In genomic region chr19:32348955-32349654, GRCm38 (mm10) we compare ENCODE assay signal across 10 mouse cellular contexts. TPM values are rescaled to one million over a fixed set of nuclear protein-coding genes. Genes with fewer than 3 reads are reported as not detected.
DNase-seq lines count a peak whose midpoint lies in the region; ATAC-seq and TF ChIP-seq lines count a peak whose summit lies in the region.
"Had no signal": no experiment of that assay in that cellular context is flagged by ENCODE, and none has a peak within 500 bp of the region (broad histone marks: within the 10 kb centered on the region; RNA-seq: fewer than 3 reads in every experiment).

No protein-coding gene starts in this region.

- H3K36me3 ChIP-seq in heart, postnatal 0 days (replicated peaks; ENCODE audit: control insufficient read depth, insufficient read depth, low read length): no peaks in the 10 kb centered on the region

- peak; percentile 38 to 44 for DNase-seq in heart, adult 18-20 months
- DNase-seq in heart, adult 8-10 months (ENCODE audit: low spot score): no peak
- DNase-seq in ZHBTc4 (ENCODE audit: low read depth, low spot score): peak; percentile 15
- DNase-seq in heart, postnatal 0 days (ENCODE audit: low spot score): peak; percentile 65
- DNase-seq in lung, postnatal 25 days (ENCODE audit: low spot score): peak; percentile 63
- no peak for DNase-seq in gastrocnemius, postnatal 36 days
- no peak for DNase-seq in natural killer cell, adult 2 months (ENCODE audit: low spot score in 2 of 2)
- DNase-seq: cerebellum, adult 11 months had no signal

- 0 out of 2 replicates have a peak, but pooled peaks have one; percentile 61 for TF ChIP-seq EP300 in heart, postnatal 0 days (IDR thresholded peaks at IDR 0.05; ENCODE audit: low read depth)

- no peaks in the 10 kb centered on the region for H3K9me3 ChIP-seq in heart, postnatal 0 days (replicated peaks; ENCODE audit: control insufficient read depth, low read length)
- H3K9me3 ChIP-seq: hindbrain, embryonic 12.5 days had no signal

- no peak overlapping the region for H3K9ac ChIP-seq in heart, postnatal 0 days (replicated peaks; ENCODE audit: low read depth, low read length)
- H3K9ac ChIP-seq: hindbrain, embryonic 12.5 days had no signal

- H3K4me3 ChIP-seq in heart, postnatal 0 days (ENCODE audit: low read depth, low read length): no peak overlapping the region
- H3K4me3 ChIP-seq: hindbrain, embryonic 12.5 days had no signal

- peak overlapping the region; percentile 6; the same call in 1 of the 2 replicates for H3K4me2 ChIP-seq in heart, postnatal 0 days (ENCODE audit: low read depth, low read length)
- H3K4me2 ChIP-seq: hindbrain, embryonic 12.5 days had no signal

- ATAC-seq in heart, postnatal 0 days (ENCODE audit: insufficient read depth, low read depth): peak; percentile 46; the same call in 1 of the 2 replicates
- no peak for ATAC-seq in CD4-positive, CD25-positive, alpha-beta regulatory T cell, adult 4 months

- peak overlapping the region; percentile 84 for H3K27ac ChIP-seq in heart, postnatal 0 days (ENCODE audit: low read depth)
- H3K27ac ChIP-seq: hindbrain, embryonic 12.5 days had no signal

- WGBS in heart, postnatal 0 days: 29% methylated on average over 7 of the region's 7 CpGs

- H3K27me3 ChIP-seq in heart, postnatal 0 days (ENCODE audit: control insufficient read depth, insufficient read depth, low read length): no peaks in the 10 kb centered on the region
- H3K27me3 ChIP-seq: hindbrain, embryonic 12.5 days had no signal

- intact Hi-C loops in gastrocnemius, postnatal 36 days (cut with DNase I): no loop called here

- peaks cover 49% of the 10 kb centered on the region for H3K4me1 ChIP-seq in heart, postnatal 0 days (ENCODE audit: control insufficient read depth, insufficient read depth)

- peak; percentile 39 for TF ChIP-seq CTCF in heart, postnatal 0 days (IDR thresholded peaks at IDR 0.05; ENCODE audit: low read depth)

RNA-seq across cellular contexts. Expression of gene Sgms1, which starts 40.4 kb away (rescaled TPM):
- total RNA-seq in heart, adult 18-20 months (2021): 10 to 100 TPM; 55.3 to 63.9 TPM
- 10 to 100 TPM; 48.4 to 62.8 (median 50.8) TPM for total RNA-seq in heart, adult 8-10 months (2022)
- 52.0 and 78.8 TPM in 2 replicates for total RNA-seq in heart, postnatal 0 days (2014; rRNA removed; ENCODE audit: low replicate concordance)
- 29.4 and 31.1 TPM in 2 replicates for polyA plus RNA-seq in heart, postnatal 0 days (2015; fragmentation: Nextera tagmentation; extraction: Ambion mirVana)
- 10 to 100 TPM; 46.3 to 50.1 TPM for total RNA-seq in gastrocnemius, postnatal 36 days (2021)
- 10 to 100 TPM; 42.2 to 48.0 TPM for polyA plus RNA-seq in CD4-positive, CD25-positive, alpha-beta regulatory T cell, adult 4 months (2017; shearing (Covaris generic))

Comparison
In these comparisons a context has a peak if more than half of its experiments do, and no peak if none do; other contexts are left out.
1. DNase-seq: peak in heart, adult 18-20 months (2 of 2), ZHBTc4 (single experiment), heart, postnatal 0 days (single experiment) and lung, postnatal 25 days (single experiment); none in heart, adult 8-10 months (single experiment), gastrocnemius, postnatal 36 days (0 of 2) and natural killer cell, adult 2 months (0 of 2).